Mouse (Mus musculus) ovary, postnatal 10 days (tissue): Measurements from ENCODE around the gene Nfix.
"Not testable (repeated sequence)": the region's sequence is repeated elsewhere in the genome, so short reads cannot be mapped to it uniquely, and the experiment has no call there.

Experiments used
- DNase-seq: peaks from one replicate; pipeline ENCODE4 v3.0.0; 2022; ENCODE audit warnings: low spot score

Nfix gene

DNA sequence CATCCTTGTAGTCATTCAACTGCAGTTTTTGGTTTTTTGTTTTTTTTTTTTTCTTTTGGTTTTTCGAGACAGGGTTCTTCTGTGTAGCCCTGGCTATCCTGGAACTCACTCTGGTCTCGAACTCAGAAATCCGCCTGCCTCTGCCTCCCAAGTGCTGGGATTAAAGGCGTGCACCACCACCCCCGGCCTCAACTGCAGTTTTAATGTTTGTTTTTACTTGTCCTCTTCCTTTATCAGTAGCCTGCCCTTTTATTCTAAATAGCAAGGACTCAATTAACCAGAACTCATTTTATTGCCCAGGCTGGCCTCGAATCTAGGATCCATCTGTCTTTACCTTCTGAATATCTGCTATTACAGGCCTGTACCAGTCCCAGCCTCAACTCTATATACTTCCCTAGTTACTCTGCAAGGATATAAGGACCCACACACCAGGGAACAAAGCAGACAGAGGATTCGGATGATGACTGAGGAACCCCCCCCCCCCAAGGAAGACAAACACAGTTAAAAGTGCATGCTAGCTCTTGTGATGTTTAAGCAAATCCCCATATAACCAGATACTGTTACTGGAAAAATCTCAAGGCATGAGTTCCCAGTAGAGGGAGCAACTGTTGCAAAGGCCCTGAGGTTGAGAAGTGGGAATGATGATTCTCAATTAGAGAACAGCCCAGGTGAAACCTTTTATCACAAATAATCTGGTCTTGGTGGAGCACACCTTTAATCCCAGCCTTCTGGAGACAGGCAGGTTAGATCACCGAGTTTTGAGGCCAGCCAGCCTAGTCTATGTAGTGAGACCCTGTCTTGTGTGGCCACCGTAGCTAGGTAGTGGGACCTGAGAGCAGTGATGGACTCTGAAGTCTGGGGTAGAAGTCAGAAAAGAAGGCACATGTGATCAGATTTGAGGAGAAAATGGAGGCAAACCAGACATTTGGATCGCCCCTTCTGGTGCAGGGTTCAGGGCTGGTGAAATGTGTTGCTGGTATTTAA, 32.9 kb upstream of the Nfix start:
- no peak for DNase-seq

- DNase-seq = peak; percentile 82
These were observed 32.0 kb upstream of the Nfix start for GRCm38 (mm10) chr8:84832034-84832717.

DNA sequence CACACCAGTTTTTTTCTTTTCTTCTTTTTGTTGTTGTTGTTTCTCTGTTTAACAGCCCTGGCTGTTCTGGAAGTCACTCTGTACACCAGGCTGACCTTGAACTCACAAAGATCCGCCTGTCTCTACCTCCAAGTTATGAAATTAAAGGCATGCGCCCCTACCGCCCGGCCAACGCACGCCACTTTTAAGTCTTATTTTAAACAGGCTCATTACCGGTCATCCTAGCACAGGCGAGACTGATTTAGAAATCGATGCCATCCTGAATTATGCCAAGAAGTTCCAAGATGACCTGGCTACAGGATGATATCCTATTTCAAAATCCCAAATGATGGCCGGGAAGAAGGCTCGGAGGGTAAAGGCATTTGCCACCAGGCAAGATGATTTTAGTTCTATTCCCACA, 31.3 kb upstream of the Nfix start, which contains the start of gene Gadd45gip1:
TSS of gene Gadd45gip1 (plus strand) at position 33 of the 400 bp plus-strand sequence.
- DNase-seq = no peak

GRCm38 (mm10) chr8:84826518-84826917, 26.4 kb upstream of the Nfix start:
- DNase-seq = not testable (repeated sequence)

- no peak for DNase-seq
These were observed 25.5 kb upstream of the Nfix start for GRCm38 (mm10) chr8:84825636-84826035.

GRCm38 (mm10) chr8:84823653-84824052, 23.5 kb upstream of the Nfix start:
- no peak for DNase-seq

DNA sequence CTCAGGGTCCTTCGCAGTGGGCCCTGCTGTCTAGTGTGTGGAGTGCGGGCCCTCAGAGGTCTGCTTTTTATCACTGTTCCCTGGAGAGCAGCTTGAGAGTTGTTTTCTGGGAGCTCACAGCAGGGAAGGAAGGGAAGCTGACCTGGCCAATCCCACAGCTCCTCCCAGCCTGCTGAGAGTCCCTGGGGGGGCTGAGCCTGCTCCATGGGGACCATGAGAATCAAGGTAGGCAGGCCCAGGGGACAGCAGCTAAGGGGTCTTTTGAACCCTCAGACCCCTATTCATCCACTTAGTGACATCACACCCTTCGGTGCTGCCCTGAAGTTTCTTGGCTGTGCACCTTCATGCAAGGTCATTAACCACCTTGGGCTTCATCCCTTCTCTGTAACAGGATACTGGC, 22.6 kb upstream of the Nfix start, which contains the start of gene Dand5:
TSS of gene Dand5 (minus strand) at position 101 of the 400 bp plus-strand sequence.
- no peak for DNase-seq

DNA sequence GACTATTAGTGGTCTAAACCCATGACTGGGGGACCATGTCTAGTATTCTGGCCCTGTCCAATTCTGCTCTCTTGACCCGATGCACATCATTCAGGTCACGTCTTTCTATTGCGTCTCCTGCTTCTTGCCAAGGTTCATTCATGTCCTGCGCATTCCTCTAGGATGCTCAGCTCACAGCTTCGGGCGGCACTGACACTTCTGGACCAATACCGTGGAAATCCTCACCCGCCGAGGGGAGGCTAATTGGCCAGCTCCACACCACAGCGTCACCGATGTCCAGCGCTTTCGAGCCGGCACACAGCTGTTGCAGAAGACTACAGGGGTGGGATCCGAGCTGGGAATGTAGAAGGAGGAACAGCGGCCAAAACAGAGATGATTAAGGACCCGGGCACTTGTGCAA, 16.0 kb upstream of the Nfix start:
- DNase-seq = no peak

GRCm38 (mm10) chr8:84815547-84815946, 15.4 kb upstream of the Nfix start:
- DNase-seq = peak; percentile 99

- DNase-seq = no peak
These were observed 14.7 kb upstream of the Nfix start for GRCm38 (mm10) chr8:84814555-84815441.

GRCm38 (mm10) chr8:84814240-84814554, 14.1 kb upstream of the Nfix start:
- DNase-seq = no peak

DNA sequence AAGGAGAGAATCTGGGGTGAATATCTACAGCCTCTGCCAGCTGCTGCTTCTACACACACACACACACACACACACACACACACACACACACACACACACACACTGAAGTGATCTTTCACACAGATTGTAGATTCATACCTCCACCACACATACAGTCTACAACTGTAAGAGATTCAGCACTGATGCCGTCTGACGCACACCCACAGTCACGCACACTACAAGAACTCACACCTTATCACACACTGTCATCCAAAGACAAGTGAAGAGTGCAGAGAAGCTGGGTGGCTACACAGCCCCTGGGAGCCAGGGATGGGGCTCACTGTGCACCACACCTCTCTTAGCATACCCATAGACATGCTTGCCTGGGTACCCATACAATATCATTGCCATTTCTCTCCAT, 13.7 kb upstream of the Nfix start:
- DNase-seq = no peak

GRCm38 (mm10) chr8:84813059-84813458, 12.9 kb upstream of the Nfix start:
- peak; percentile 72 for DNase-seq

DNA sequence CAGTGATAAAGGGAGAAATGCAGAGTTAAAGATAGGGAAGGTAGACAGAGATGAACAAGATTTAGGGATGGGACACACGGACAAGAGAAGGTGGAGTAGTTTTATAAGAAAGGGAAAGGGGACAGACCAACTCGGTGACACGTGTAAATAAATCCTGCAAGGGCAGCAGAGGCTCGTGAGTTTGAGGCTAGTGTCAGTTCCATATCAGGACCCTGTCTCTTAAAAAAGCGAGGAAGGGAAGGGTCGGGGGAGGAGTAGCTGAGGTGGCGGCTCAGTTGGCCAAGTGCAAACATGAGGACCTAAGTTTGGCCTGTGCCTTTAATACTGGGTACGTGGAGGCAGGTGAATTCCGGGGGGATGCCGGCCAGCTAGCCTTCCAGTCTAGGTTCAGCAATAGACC, 11.2 kb upstream of the Nfix start:
- no peak for DNase-seq

DNA sequence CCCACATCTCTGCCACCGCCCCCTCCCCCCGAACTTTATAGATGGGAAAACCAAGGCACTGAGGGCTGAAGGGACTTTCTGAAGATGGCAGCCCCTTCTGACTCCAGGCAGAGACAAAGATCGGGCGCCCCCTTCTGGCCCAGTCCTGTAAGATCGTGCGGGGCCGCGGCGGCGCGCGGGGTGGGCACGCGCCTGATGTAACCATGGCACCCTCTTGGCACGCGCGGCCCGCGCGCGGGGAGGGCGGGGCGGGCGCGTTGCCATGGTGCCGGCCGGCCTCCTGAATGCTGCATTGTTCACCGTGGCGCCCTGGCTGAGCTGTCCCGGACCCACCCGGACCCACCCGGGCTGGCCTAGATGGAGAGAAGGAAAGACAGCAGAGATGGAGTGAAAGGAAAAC, 10.8 kb upstream of the Nfix start:
- DNase-seq = peak; percentile 95

- DNase-seq = no peak
These were observed 9.8 kb upstream of the Nfix start for GRCm38 (mm10) chr8:84809941-84810280.

GRCm38 (mm10) chr8:84809109-84809940, 9.2 kb upstream of the Nfix start:
- DNase-seq = no peak

DNA sequence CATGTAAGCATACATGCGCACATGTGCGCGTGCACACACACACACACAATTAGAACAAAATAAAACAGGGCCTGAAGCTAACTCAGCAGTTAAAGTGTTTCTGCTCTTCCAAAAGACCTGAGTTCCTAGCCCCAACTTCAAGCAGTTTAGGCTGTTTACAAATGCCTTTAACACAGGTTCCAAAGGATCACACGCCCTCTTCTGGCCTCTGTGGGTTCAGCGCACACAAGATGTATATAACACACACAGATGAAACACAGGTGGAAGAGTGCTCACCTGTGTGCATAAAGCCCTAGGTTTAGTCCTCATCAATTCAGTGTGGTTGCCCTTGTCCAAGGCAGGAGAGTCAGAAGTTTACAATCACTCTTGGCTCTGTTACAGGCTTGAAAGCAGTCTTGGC, 5.9 kb upstream of the Nfix start:
- no peak for DNase-seq

GRCm38 (mm10) chr8:84799136-84799931, 810 bp downstream of the Nfix start:
- DNase-seq = no peak

- no peak for DNase-seq
These were observed 1.6 kb downstream of the Nfix start for GRCm38 (mm10) chr8:84798446-84799135.
